Mouse (Mus musculus): Measurements from ENCODE around the gene Dpp7.

Gene Dpp7

DNA sequence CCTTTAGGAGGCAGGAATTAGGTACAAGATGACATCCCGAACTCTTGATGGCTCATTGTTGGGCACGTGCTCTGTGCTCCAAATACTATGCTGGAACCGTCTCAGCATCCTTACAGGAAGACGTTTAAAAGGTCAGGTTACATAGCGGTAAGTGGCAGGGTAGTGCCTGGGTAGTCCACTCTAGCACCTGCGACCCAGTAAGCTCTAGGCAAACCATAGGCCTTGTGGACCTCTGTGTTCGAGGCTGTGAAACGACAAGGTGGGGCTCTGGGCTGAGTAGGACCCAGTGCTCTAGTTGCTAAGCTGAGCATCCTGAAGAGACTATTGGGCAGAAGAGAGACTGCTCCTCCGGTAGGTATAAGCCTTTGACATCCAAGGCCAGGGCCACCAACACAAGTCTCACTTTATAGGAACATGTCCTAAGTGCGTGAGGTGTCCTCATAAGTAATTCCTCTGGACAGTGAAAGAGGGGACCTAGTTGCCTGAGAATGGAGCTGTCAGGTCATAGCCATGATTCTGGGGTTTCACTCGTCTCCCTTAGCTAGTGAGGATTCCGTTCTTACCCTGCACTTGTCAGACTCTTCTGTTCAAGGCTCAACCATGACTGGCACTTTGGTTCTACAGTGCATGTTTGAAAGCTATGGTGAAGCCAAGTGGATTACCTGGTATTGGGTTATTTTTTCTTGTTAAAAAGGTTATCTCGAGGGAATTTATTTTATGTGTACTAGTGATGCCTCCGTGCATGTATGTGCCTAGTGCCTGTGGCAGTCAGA, 50.4 kb downstream of the Dpp7 start:
- CTCF ChIA-PET = interaction anchor here in 3 of 4 experiments (0.5 to 2.0 kb wide), 6 partner anchors 11 to 34 kb away, joined by 3 to 10 read pairs (median 4); partner anchors contain the start of genes Anapc2 (in 1 of the 3) and Ssna1 (in 1 of the 3)
- POLR2A ChIA-PET = interaction anchor here in 3 of 4 experiments (0.6 to 4.2 kb wide), 19 partner anchors 13 to 220 kb away, joined by 3 to 25 read pairs (median 4); partner anchors contain the start of genes Anapc2 (in 1 of the 3), Entpd2 (in 1 of the 3), Lrrc26 (in 1 of the 3) and Man1b1 (in 1 of the 3)

DNA sequence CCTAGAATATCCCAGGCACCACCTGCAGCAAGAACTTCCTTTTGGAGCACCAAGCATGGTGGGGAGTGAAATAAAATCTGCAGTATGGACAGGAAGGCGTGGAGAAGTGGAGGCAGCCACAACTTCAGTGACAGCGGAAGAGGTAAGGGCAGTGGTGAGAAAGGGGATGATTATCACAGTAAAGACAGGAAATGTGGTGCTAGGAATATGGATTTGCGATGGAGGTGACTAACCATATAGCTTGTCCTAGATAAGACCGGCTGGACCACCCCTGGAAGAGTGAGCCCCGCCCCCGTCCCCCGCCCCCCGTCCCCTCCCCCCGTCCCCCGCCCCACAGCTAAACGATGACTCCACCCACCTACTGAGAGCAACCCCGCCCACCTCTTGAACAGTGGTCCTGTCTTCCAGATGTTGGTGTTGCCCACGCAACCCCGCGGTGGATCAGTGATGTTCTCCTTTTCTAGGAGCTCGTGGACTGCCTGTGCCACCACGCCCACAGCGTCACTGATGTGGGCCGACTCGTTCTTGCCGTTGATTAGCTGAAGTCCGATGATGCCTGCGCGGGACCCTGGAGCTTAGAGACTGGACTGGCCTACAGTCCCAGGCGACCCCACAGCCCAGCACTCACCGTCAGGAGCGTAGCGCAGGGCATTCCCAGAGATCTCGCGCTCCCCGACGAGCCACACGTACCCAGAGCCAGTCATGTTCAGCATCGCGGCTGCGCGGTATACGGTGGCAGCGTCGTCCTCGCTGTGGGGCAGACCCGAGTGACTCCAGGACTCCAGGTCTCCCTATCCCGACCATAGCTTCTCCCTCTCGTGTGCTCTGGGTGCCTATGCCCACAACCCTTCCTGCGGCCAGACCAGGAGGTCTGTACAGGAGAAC, 51.3 kb downstream of the Dpp7 start:
- POLR2A ChIA-PET = interaction anchor here in 3 of 4 experiments (0.7 to 4.2 kb wide), 21 partner anchors 11 to 219 kb away, joined by 3 to 25 read pairs (median 4); partner anchors contain the start of genes Anapc2 (in 1 of the 3), Entpd2 (in 1 of the 3), Lrrc26 (in 1 of the 3) and Man1b1 (in 1 of the 3)
- CTCF ChIA-PET = interaction anchor here (0.5 to 2.0 kb wide), 15 partner anchors 10 to 245 kb away, joined by 3 to 10 read pairs (median 4); partner anchors contain the start of genes Anapc2 (in 1 of the 4), Clic3 (in 1 of the 4), Lrrc26 (in 1 of the 4) and Ssna1 (in 1 of the 4)

DNA sequence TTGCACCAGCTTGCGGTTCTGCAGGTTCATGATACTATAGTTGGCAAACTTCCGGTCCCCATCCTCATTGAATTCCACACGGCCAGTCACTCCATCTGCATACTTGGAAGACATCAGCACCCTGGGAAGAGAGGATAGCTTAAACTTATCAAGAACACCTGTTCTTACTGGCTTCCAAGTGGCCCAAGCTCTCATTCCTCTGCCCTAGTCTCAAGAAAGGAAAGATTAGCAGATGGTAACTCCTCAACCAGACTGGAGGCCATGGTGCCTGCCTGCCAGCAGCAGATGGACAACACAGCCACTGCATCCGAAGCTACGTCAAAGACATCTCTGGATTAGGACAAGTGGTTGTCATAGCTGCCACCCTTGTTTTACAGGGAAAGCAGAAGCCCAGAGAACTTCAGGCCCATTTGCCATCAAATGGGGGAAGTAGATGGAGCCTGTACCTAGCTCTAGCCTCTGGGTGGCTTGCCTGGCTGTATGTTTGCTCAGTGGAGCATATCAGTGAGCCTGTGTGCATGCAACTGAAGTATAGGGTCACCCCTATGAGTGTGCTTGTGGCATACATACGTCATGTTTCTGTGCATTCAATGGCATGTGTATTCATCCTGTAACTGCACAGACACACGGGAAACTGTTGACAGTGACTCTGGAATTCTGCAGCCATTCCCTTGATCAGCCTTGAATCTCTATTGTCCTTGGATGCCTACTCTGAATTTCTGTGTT, 52.1 kb downstream of the Dpp7 start:
- POLR2A ChIA-PET = interaction anchor here in 2 of 4 experiments (0.7 to 4.2 kb wide), 19 partner anchors 8 to 123 kb away, joined by 3 to 25 read pairs (median 4); partner anchors contain the start of genes Anapc2 (in 1 of the 2), Entpd2 (in 1 of the 2), Lrrc26 (in 1 of the 2) and Man1b1 (in 1 of the 2)
- CTCF ChIA-PET = interaction anchor here (0.5 to 2.0 kb wide), 11 partner anchors 11 to 244 kb away, joined by 3 to 10 read pairs (median 4); partner anchors contain the start of gene Lrrc26 (in 1 of the 4)

DNA sequence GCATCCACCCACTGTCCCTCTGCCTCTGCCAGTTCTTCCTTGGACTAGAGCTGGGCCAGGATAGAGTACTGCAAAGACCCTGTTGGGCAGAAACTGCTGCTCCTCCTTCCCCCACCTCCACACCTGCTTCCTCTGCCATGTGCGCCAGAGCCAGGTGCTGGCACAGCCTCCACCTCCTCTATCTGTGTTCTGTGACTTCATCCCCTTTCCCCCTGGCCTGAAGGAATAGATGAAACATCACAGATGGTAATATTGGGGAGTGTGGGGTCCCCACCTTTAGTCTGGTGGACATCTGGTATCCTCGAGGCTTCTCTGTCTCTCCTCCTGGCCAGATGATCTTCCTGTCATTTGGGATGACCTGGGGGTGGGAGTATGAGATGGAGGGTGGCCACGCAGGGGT, 52.7 kb downstream of the Dpp7 start:
- POLR2A ChIA-PET = interaction anchor here in 2 of 4 experiments (1.0 to 4.2 kb wide), 2 partner anchors 8 to 13 kb away, joined by 3 to 25 read pairs; partner anchors contain the start of gene Lrrc26 (in 1 of the 2)

More for the DNA sequence above, 52.7 kb downstream of the Dpp7 start:
- CTCF ChIA-PET = interaction anchor here in 2 of 4 experiments (0.9 to 2.0 kb wide), 2 partner anchors 11 to 24 kb away, joined by 3 to 10 read pairs; no protein-coding TSS in a partner anchor
